Mouse (Mus musculus) fibroblast of lung, adult 2 months (primary cell): ENCODE results near the gene Serhl.

Source experiments
- DNase-seq: peaks from one replicate; pipeline ENCODE4 v3.0.0-alpha.2; 2011; ENCODE audit warnings: low read depth

Gene Serhl

DNA sequence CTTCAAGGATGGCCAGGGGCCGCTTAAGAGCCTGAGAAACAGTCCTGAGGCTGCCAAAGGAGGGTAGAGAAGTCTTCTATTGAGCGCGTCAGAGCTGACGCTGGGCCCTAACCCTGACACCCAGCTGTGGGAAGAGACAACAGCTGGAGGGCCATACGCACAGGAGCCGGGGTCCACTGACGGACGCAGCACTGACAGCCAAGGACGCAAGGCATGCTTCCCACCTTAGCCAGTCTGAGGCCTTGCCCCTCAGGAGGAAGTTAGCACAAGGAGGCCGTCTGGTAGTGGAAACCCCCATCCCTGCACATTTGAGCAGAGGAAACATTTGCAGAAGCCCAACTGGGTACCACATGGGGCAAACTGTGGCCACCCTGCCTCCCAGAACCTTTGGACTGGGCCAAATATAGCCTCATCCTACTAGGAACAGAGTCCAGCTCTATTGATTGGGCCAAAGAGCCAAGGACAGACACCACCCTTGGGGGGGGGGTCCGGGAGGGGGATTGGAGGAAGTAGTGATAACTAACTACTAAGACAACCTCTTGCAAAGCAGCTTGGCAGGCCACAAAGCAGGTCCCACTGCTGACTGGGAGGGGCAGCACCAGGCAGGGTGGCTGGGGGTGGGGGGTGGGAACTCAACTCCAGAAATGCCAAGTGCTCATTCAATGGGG lies 73.6 kb downstream of the Serhl start:
- DNase-seq: no peak

DNA sequence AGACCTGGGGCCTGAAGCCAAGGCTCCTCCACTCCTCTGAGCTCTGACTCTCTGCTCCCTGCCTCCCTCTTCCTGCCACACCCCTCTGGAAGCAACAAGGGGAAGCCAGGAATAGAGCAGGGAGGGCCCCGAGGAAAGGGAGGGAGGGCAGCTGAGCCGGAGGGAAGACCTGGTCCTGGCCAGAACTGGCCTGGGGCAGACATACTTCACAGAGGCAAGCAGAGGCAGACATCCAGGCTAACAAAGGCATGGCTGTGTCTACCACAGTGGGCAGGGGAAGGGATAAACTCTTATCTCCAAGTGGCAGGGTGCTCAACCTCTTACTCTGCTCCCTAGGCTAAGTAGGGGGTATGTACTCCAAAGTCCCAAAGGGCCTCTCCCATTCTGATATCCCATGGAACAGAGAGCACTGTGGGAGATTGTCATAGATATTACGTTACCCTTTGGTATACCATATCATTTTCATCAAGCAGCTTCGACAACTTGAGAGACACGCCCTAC lies 75.7 kb downstream of the Serhl start:
- no peak for DNase-seq

DNA sequence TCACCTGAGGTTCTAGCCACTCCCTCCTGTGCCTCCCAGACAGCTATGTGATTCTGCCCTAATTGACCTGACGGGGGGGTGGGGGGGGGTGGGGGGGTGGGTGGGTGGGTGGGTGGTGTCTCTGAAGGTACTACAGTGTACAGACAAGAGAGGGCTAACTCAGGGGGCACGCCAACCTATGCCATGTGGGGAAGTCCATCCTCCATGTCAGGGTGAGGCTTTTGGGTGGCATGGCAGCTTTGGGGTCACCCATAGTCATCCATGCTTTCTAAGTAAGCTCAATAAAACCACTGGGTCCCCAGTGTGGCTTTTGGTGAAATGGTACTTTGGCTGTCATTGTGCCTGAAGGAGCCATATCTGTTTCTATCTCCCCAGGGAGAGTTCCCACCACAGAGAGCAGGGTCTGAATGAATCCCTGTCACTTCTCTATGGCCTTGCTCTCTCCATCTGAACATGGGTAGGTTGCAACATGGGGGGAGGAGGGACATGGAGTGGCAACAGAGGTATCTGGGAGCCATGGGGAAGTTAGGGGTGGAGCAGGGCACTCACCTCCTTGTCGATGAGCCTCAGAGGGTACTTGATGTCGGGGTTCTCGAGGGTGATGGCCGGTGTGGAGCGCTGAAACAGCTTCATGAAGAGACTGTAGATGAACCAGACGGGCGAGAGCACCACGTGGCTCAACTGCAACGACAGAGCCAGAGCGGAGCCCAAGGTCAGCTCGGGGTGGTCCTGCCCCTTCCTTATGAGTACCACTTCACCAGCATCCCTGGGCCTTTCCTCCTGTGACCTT lies 76.4 kb downstream of the Serhl start:
- no peak for DNase-seq
